ENCODE assay signal across 27 mouse cellular contexts in genomic region chr11:49263149-49263548, GRCm38 (mm10). TPM values are rescaled to one million over a fixed set of nuclear protein-coding genes. Genes with fewer than 3 reads are reported as not detected.
DNase-seq lines count a peak whose midpoint lies in the region; ATAC-seq lines count a peak whose summit lies in the region.
"Had no signal": no experiment of that assay in that cellular context is flagged by ENCODE, and none has a peak within 500 bp of the region (broad histone marks: within the 10 kb centered on the region; RNA-seq: fewer than 3 reads in every experiment).

No protein-coding gene starts in this region.

- no peak for ATAC-seq in liver, embryonic 12.5 days
- ATAC-seq: activated CD4-positive, CD25-positive, alpha-beta regulatory T cell, adult 4 months; CD4-positive, CD25-positive, alpha-beta regulatory T cell, adult 4 months; forebrain, embryonic 15.5 days; forebrain, postnatal 0 days; Patski had no signal

- H3K27me3 ChIP-seq in liver, embryonic 12.5 days (replicated peaks) = no peaks in the 10 kb centered on the region
- H3K27me3 ChIP-seq: CH12.LX; embryonic facial prominence, embryonic 12.5 days; forebrain, embryonic 13.5 days; forebrain, embryonic 15.5 days; Patski had no signal

- H3K4me3 ChIP-seq in liver, embryonic 12.5 days = no peak overlapping the region
- H3K4me3 ChIP-seq: embryonic facial prominence, embryonic 10.5 days; embryonic facial prominence, embryonic 12.5 days; forebrain, embryonic 13.5 days; forebrain, embryonic 15.5 days had no signal

- 87% methylated on average over 6 of the region's 6 CpGs for WGBS in liver, embryonic 12.5 days (ENCODE audit: insufficient replicate concordance)

- H3K36me3 ChIP-seq in liver, embryonic 12.5 days = peaks cover 73% of the 10 kb centered on the region

- DNase-seq in cerebellum, postnatal 10 days = peak; percentile 42 to 53
- DNase-seq in cerebellum, adult 11 months = no peak
- peak; percentile 12 for DNase-seq in kidney, adult 18-20 months
- DNase-seq in kidney, postnatal 14 days = no peak
- DNase-seq in liver = no peak
- DNase-seq: adrenal gland, adult 8-10 months; adrenal gland, postnatal 14 days; adrenal gland, postnatal 36 days; B cell, adult 2 months; cerebellum, adult 18-20 months; cerebellum, adult 8-10 months; cerebellum, adult 9-11 months; cerebellum, postnatal 25 days; forebrain, postnatal 0 days had no signal

- H3K4me2 ChIP-seq in liver, embryonic 12.5 days = no peak overlapping the region
- H3K4me2 ChIP-seq: embryonic facial prominence, embryonic 12.5 days; forebrain, embryonic 13.5 days; forebrain, embryonic 15.5 days had no signal

- H3K9me3 ChIP-seq in liver, embryonic 12.5 days (replicated peaks) = no peaks in the 10 kb centered on the region
- H3K9me3 ChIP-seq: embryonic facial prominence, embryonic 10.5 days; embryonic facial prominence, embryonic 12.5 days; forebrain, embryonic 13.5 days; forebrain, embryonic 15.5 days; G1E had no signal

- 0 out of 2 replicates have a peak, but pooled peaks cover 12% of the 10 kb centered on the region for H3K4me1 ChIP-seq in liver, embryonic 12.5 days
- H3K4me1 ChIP-seq: embryonic facial prominence, embryonic 10.5 days; embryonic facial prominence, embryonic 12.5 days; forebrain, embryonic 13.5 days; forebrain, embryonic 15.5 days had no signal

- H3K9ac ChIP-seq in liver, embryonic 12.5 days = no peak overlapping the region
- H3K9ac ChIP-seq: embryonic facial prominence, embryonic 12.5 days; forebrain, embryonic 13.5 days; forebrain, embryonic 15.5 days; forebrain, postnatal 0 days had no signal

- H3K27ac ChIP-seq in liver, embryonic 12.5 days = 0 out of 2 replicates have a peak overlapping the region, but pooled peaks have one; percentile 10
- H3K27ac ChIP-seq: embryonic facial prominence, embryonic 10.5 days; embryonic facial prominence, embryonic 12.5 days; forebrain, embryonic 13.5 days; forebrain, embryonic 15.5 days had no signal

RNA-seq across cellular contexts. Expression of gene Olfr1393, which starts 15.0 kb away (rescaled TPM):
- 0.05 and 0.10 TPM in 2 replicates for polyA plus RNA-seq in liver, embryonic 12.5 days (2016; fragmentation: Nextera tagmentation; extraction: Ambion mirVana)
- polyA plus RNA-seq: activated CD4-positive, CD25-positive, alpha-beta regulatory T cell, adult 4 months; embryonic facial prominence, embryonic 10.5 days; forebrain, embryonic 11.5 days; forebrain, embryonic 15.5 days; G1E had no signal

RNA-seq across cellular contexts. Expression of gene Mgat1, which starts 19.2 kb away (rescaled TPM):
- 35.4 and 35.7 TPM in 2 replicates for polyA plus RNA-seq in liver, embryonic 12.5 days (2016; fragmentation: Nextera tagmentation; extraction: Ambion mirVana)

RNA-seq across cellular contexts. Expression of gene Olfr1392, which starts 21.9 kb away (rescaled TPM):
- polyA plus RNA-seq in liver, embryonic 12.5 days (2016; fragmentation: Nextera tagmentation; extraction: Ambion mirVana) = not detected in 2 replicates
- polyA plus RNA-seq: activated CD4-positive, CD25-positive, alpha-beta regulatory T cell, adult 4 months; CD4-positive, CD25-positive, alpha-beta regulatory T cell, adult 4 months; embryonic facial prominence, embryonic 12.5 days; forebrain, embryonic 11.5 days; forebrain, embryonic 13.5 days; forebrain, embryonic 15.5 days; G1E had no signal

RNA-seq across cellular contexts. Expression of gene Olfr10, which starts 41.4 kb away (rescaled TPM):
- not detected in 2 replicates for polyA plus RNA-seq in liver, embryonic 12.5 days (2016; fragmentation: Nextera tagmentation; extraction: Ambion mirVana)
- polyA plus RNA-seq: activated CD4-positive, CD25-positive, alpha-beta regulatory T cell, adult 4 months; CD4-positive, CD25-positive, alpha-beta regulatory T cell, adult 4 months; cortical plate, adult 2 months; embryonic facial prominence, embryonic 10.5 days; embryonic facial prominence, embryonic 12.5 days; embryonic facial prominence, embryonic 14.5 days; forebrain, embryonic 11.5 days; forebrain, embryonic 13.5 days; forebrain, embryonic 15.5 days; forebrain, postnatal 0 days; G1E had no signal

RNA-seq across cellular contexts. Expression of gene Olfr1391, which starts 59.4 kb away (rescaled TPM):
- not detected in 2 replicates for polyA plus RNA-seq in liver, embryonic 12.5 days (2016; fragmentation: Nextera tagmentation; extraction: Ambion mirVana)
- polyA plus RNA-seq: activated CD4-positive, CD25-positive, alpha-beta regulatory T cell, adult 4 months; CD4-positive, CD25-positive, alpha-beta regulatory T cell, adult 4 months; cortical plate, adult 2 months; embryonic facial prominence, embryonic 10.5 days; embryonic facial prominence, embryonic 12.5 days; embryonic facial prominence, embryonic 14.5 days; forebrain, embryonic 11.5 days; forebrain, embryonic 13.5 days; forebrain, embryonic 15.5 days; forebrain, postnatal 0 days; G1E; Patski had no signal

Comparison
In these comparisons a context has a peak if more than half of its experiments do, and no peak if none do; other contexts are left out.
1. DNase-seq: peak in cerebellum, postnatal 10 days (2 of 2) and kidney, adult 18-20 months (single experiment); none in cerebellum, adult 11 months (single experiment), kidney, postnatal 14 days (single experiment) and liver (single experiment).